Mouse (Mus musculus) erythroblast, embryonic 14.5 days (primary cell): Measurements from ENCODE around the gene Bcan. TPM values are rescaled to one million over a fixed set of nuclear protein-coding genes. Genes with fewer than 3 reads are reported as not detected.

Source experiments
- H3K27me3 ChIP-seq: 2 replicates; pipeline ENCODE4 v1.6.1; 2012; ENCODE audit warnings: inconsistent platforms; ENCODE audit not compliant: control insufficient read depth
- H3K36me3 ChIP-seq: 2 replicates; pipeline ENCODE4 v1.6.1; 2012; ENCODE audit warnings: mild to moderate bottlenecking, inconsistent platforms; ENCODE audit not compliant: control insufficient read depth
- H3K4me1 ChIP-seq: 2 replicates; pipeline ENCODE4 v1.6.1; 2012; ENCODE audit warnings: inconsistent platforms; ENCODE audit not compliant: control insufficient read depth
- H3K4me3 ChIP-seq: replicated peaks from 2 replicates; pipeline ENCODE3; 2012; ENCODE audit warnings: moderate library complexity, mild to moderate bottlenecking, inconsistent platforms
- H3K9me3 ChIP-seq: 2 replicates; pipeline ENCODE4 v1.6.1; 2012; ENCODE audit warnings: low read length, inconsistent platforms, mixed read lengths; ENCODE audit not compliant: control insufficient read depth
- GATA1 ChIP-seq: IDR thresholded peaks from 2 replicates; pipeline ENCODE4 v1.6.1; 2012; ENCODE audit warnings: low read length, inconsistent platforms, mixed read lengths
- TAL1 ChIP-seq: IDR thresholded peaks from 3 replicates; pipeline ENCODE4 v1.6.1; 2012; ENCODE audit warnings: low read length, inconsistent platforms, mixed read lengths
- polyA plus RNA-seq: library from polyadenylated mRNA; stranded (reverse); fragments of >175 nt; gene quantifications from 2 replicates; pipeline ENCODE4 v1.2.3, GENCODE M21; 2012

Bcan gene
- polyA plus RNA-seq, 1 experiment, result not detected

DNA sequence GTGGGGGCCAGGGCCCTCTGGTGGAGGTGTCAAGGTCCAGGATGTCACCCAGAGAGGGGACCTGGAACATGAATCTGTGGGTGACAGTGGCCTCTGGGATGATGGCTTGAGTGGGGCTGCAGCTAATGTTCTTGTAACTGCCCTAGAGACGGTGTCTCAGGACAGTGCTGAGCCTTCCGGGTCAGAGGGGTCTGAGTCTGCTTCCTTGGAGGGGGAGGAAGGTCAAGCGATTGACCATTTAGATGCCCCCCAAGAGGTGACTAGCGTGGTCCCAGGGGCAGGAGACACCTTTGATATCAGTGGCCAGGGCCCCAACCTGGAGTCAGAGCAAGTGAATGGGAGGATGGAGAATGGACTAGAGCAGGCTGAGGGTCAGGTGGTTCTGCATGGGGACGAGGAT lies 20.5 kb downstream of the Bcan start:
- Histone ChIP-seq H3K4me3 (no peak overlapping the region), H3K27me3 (peaks cover 20% of the 10 kb centered on the region)
- TF ChIP-seq GATA1 (no peak), TAL1 (no peak)

GRCm38 (mm10) chr3:87974381-87974987 lies 25.5 kb downstream of the Bcan start:
- peaks cover 68% of the 10 kb centered on the region for H3K27me3 ChIP-seq

More for the DNA sequence above, 20.5 kb downstream of the Bcan start:
- Histone ChIP-seq H3K9me3 (no peaks in the 10 kb centered on the region), H3K36me3 (no peaks in the 10 kb centered on the region), H3K4me1 (no peaks in the 10 kb centered on the region)

DNA sequence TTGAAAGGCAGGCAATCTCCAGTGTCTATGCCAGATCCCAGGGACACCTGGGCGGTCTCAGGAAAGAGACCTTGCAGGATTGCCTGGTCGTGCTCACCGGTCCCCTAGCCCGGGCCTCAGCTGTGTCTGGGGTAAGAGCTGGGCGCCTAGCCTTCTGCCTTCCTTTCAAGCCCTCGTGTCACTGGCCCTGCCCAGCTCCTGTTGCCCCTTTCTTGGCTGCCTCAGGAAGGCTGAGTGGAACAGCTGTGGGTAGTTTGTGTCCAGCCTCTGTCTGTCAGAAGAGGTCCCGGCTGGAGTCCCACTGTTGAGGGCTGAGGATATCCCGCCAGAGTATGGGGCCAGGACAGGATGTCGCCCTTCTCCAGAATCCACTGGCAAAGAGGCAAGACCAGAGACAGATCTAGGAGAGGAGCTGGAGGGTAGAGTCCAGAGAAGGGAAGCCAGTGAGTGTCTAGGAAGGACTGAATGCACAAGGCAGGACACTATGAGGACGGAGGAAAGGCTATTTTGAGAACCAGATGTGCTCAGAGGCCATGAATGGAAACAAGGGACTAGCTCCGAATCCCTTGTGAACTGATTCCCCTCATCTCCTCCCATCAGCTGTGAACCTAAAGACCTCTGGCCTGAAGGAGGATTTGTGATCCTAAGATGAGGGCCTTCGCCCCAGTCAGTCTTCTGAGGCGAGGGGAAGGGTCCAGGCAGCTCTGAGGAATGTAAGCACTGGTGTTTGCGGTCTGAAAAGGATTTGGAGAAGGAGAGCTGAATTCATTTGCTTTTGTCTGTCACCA lies 26.2 kb downstream of the Bcan start:
- no peaks in the 10 kb centered on the region for H3K9me3 ChIP-seq
- H3K27me3 ChIP-seq, result peaks cover 73% of the 10 kb centered on the region
- H3K4me1 ChIP-seq, result no peaks in the 10 kb centered on the region; the same call in none of the 2 replicates
- TF ChIP-seq GATA1, result no peak
- TF ChIP-seq TAL1, result no peak
- H3K4me3 ChIP-seq, result no peak overlapping the region
- H3K36me3 ChIP-seq, result no peaks in the 10 kb centered on the region

More at GRCm38 (mm10) chr3:87974381-87974987, 25.5 kb downstream of the Bcan start:
- Histone ChIP-seq H3K4me1 (no peaks in the 10 kb centered on the region; the same call in none of the 2 replicates), H3K9me3 (no peaks in the 10 kb centered on the region), H3K4me3 (no peak overlapping the region), H3K36me3 (no peaks in the 10 kb centered on the region)
- TF ChIP-seq GATA1 (no peak), TAL1 (no peak)

GRCm38 (mm10) chr3:87972776-87973175 lies 27.3 kb downstream of the Bcan start:
- Histone ChIP-seq H3K4me1 (no peaks in the 10 kb centered on the region; the same call in none of the 2 replicates), H3K9me3 (no peaks in the 10 kb centered on the region), H3K36me3 (no peaks in the 10 kb centered on the region), H3K4me3 (no peak overlapping the region), H3K27me3 (peaks cover 75% of the 10 kb centered on the region)
- no peak for TF ChIP-seq TAL1
- TF ChIP-seq GATA1, result no peak

DNA sequence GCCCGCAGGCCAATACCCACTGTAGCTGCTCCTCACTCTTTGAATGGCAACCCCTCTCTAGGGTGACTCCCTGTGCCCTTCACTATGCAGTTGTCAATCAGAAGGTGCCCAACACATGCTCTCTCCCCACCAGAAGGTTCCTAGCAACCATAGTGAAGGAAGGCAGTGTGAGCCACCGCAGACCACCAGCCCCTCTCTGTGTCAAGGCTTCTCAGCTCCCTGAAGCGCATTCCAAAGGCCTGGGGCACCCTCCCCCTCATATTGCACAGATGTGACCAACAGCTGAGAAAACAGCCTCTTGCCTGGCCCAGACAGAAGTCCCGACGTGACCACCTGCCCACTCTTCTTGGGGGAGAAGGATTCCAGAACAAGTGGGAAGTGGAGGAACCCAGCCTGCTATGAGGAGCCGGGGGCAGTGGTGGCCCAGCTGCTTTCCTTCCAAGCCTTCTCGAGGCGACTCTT lies 27.8 kb downstream of the Bcan start:
- Histone ChIP-seq H3K36me3 (no peaks in the 10 kb centered on the region), H3K27me3 (peaks cover 79% of the 10 kb centered on the region), H3K4me3 (no peak overlapping the region), H3K9me3 (no peaks in the 10 kb centered on the region), H3K4me1 (no peaks in the 10 kb centered on the region; the same call in none of the 2 replicates)
- TF ChIP-seq GATA1 (no peak), TAL1 (no peak)

GRCm38 (mm10) chr3:87971489-87972202 lies 28.4 kb downstream of the Bcan start:
- no peaks in the 10 kb centered on the region for H3K9me3 ChIP-seq
- peaks cover 79% of the 10 kb centered on the region for H3K27me3 ChIP-seq

GRCm38 (mm10) chr3:87970939-87971488 lies 29.0 kb downstream of the Bcan start, which contains the start of gene Nes:
Nes (plus strand) TSS chr3:87971078.
- Histone ChIP-seq H3K9me3 (no peaks in the 10 kb centered on the region), H3K27me3 (peaks cover 79% of the 10 kb centered on the region), H3K4me3 (no peak within 1 kb of the TSS), H3K36me3 (no peaks in the 10 kb centered on the region), H3K4me1 (no peaks in the 10 kb centered on the region; the same call in none of the 2 replicates)
- TF ChIP-seq GATA1 (no peak), TAL1 (no peak)

More at GRCm38 (mm10) chr3:87971489-87972202, 28.4 kb downstream of the Bcan start:
- no peak overlapping the region for H3K4me3 ChIP-seq
- TF ChIP-seq GATA1 (no peak), TAL1 (no peak)
- H3K36me3 ChIP-seq, result no peaks in the 10 kb centered on the region
- no peaks in the 10 kb centered on the region; the same call in none of the 2 replicates for H3K4me1 ChIP-seq

DNA sequence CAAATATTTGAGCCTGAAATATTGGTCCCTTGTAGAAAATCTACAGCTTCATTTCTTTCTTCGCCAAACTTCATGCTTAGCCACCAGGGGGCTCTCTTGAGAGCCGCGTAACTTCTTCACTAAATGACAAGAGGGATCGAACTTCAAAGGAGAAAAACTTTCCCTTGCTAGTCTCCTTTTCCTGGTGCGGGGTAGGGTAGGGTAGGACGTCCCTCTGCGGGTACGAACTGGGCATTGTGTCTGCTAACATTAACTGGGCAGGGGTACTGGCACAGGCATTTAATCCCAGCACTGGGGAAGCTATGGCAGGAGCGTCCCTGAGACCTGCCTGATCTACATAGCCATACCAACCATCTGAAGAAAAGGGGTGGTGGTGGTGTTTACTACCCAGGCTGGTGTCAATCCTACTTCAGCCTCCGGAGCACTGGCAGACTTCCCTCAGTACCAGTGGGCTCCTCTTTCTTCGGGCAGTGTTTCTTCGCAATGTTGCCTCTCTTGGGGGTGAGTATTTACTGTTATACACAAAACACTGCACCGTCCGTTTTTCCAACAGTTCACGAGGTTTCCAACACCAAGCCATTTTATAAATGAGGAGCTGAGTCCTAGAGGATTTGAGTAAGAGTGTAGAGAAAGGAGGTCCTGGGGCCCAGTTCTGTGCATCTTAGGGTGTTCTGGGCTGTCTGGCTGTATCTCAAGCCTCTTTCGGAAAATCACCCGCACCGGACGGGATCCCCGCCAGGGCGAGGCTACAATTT lies 29.7 kb downstream of the Bcan start:
- Histone ChIP-seq H3K27me3 (peaks cover 73% of the 10 kb centered on the region), H3K36me3 (no peaks in the 10 kb centered on the region), H3K4me3 (no peak overlapping the region), H3K9me3 (no peaks in the 10 kb centered on the region), H3K4me1 (no peaks in the 10 kb centered on the region; the same call in none of the 2 replicates)
- TF ChIP-seq GATA1 (no peak), TAL1 (no peak)
